Mouse (Mus musculus) embryonic fibroblast, embryonic 13.5 days (primary cell): ENCODE data around the gene Hcst.

ENCODE experiments used
- CTCF ChIP-seq: IDR thresholded peaks from 2 replicates; pipeline ENCODE4 v1.5.1; 2011; ENCODE audit warnings: mild to moderate bottlenecking, control low read depth, low read length, moderate library complexity, borderline replicate concordance; ENCODE audit not compliant: insufficient read depth
- POLR2A ChIP-seq: IDR thresholded peaks from 2 replicates; pipeline ENCODE4 v1.6.1; 2011; ENCODE audit warnings: low read depth, mild to moderate bottlenecking, control low read depth, low read length, moderate library complexity

DNA sequence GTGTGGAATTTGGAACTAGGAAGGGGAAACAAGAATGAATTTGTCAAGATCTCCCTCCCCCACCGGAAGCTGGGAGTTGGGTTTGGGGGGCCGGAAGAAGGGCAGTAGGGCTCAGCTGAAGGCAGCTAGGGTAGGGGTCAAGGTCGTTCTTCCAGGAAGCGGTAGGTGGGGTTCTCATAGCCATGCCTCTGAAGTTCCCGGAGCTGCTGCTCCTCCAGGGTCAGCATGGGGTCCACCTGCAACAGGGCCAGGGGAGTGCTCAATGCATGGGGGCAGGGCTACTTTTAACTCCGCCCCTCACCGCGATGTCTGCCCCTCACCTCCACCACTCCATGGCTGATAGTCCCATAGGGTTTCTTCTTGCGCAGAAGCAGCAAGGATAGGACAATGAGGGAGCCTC, 15.5 kb upstream of the Hcst start:
- TF ChIP-seq CTCF (no peak), POLR2A (no peak)
